Mouse (Mus musculus): ENCODE measurements around the gene Mycbp2.

DNA sequence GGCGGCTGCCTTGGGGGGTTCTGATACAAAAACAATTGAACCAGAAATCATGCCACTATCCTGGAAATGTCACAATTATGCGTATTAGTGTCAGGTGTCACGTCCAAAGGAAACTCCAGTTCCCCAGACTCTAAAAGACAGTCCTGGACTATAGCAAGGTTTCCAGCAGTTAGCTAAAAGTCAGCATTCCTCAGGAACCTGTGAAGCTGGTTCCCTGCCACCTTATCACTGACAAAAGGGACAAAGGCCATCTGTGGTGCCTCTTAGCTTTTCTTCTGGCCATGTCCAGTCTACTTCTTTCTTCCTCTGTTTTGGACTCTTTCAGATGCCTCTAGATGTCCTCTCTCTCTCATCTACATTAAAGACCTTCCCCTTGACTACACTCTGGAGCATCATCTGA is 32.1 kb upstream of the Mycbp2 start:
- TF ChIP-seq CTCF (IDR thresholded peaks at IDR 0.05) (no peak), EP300 (IDR thresholded peaks at IDR 0.05) (no peak)

Data from lung, postnatal 0 days (tissue).